Mouse (Mus musculus): ENCODE data around the gene Cnot11.

Cnot11 gene

DNA sequence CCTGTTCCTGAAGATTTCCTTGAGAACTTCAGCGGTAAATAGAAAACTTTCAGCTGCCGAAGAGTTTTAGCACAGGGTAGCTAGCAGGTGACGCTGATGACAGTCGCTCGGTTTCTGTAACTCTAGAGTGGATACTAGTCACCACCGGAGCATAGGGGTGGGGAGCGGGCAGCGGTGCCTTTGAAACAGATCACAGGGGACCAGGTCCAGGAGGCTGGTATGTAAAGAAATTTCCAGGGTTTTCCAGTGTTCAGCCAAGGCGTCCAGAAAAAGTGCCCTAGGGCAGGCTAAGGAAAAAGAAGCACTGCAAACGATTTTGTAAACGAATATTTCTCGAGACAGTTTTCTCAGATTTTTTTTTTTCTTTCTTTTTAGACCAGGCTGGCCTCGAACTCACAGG is at the start of gene Cnot11:
Gene Cnot11 (plus strand): TSS at position 162 of the 400 bp plus-strand sequence.
- in situ Hi-C loops (cut with MboI; ENCODE audit: unreplicated experiment in 2 of 2) = loop anchor here (5.0 to 10.0 kb wide), 3 partner anchors 42 to 450 kb away; partner anchors contain the start of gene Rnf149 (in 1 of the 2)

DNA sequence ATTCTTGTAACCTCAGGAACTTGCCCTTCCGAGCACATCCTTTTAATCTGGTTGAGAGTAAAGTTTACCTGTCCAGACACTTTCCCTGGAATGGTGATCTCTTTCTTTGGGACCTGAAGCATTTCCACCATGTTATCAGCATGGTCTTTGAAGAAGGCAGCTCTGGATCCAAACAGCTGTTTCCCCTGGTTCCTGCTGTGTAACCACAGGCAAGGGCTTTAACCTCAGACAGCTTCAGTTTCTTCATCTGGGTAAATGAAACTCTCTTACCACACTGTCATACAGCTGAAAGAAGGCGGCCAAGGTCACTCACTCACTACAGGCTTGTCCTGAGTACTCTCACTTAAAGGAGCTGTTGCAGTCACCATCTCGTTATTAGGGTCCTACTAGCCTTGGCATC is 47.4 kb upstream of the Cnot11 start:
- in situ Hi-C loops (cut with MboI; ENCODE audit: unreplicated experiment in 2 of 2) = no loop called here

DNA sequence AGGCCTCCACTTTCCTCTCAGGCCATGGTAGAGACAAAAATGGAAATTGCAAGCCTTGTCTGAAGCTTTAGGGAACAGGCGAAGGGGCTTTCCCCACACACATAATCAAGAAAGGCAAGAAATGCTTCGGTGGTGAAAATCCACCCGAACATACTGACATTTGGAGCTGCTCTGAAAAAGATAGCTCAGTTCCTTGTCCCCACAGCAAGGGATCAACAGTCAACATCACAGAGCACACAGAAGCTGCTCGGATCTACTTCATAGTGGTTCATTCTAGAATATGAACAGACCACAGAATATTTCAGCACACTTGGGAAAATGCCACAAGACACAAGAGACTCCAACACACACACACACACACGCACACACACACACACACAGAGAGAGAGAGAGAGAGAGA is 41.6 kb upstream of the Cnot11 start:
- in situ Hi-C loops (cut with MboI; ENCODE audit: unreplicated experiment in 2 of 2) = no loop called here

DNA sequence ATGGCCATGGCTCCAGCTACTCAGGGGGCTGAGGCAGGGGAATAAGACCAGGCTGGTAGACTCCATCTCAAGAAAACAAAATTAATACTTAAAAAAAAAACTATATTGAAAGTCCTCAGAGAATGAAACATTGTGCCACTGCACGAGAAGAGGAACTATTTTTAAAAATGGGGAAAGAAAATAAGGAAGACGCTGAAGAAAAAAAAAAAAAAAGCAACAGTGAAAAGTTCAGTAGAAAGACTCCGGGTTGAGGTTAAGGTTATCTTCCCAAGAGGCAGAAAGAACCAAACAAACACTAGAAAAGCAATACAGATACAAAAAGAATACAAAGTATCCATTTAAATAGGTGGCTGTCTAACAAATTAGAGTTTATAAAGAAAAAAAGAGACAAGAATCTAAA is 41.1 kb upstream of the Cnot11 start:
- in situ Hi-C loops (cut with MboI; ENCODE audit: unreplicated experiment in 2 of 2) = no loop called here

DNA sequence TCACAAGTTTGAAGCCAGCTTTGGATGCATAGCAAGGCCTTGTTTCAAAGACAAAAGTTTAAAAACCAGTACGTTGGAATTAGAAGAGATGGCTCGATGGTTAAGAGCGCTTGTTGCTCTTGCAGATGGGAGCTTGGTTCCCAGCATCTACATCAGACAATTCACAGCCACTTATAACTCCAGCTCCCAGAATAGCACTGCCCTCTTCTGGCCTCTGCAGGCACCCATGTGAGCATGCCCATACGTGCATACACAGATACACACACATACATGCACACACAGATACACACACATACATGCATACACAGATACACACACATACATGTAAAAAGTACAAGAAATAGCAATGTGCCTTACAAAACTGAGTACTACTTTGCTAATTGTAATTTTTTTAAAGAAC is 37.8 kb upstream of the Cnot11 start:
- in situ Hi-C loops (cut with MboI; ENCODE audit: unreplicated experiment in 2 of 2) = no loop called here

DNA sequence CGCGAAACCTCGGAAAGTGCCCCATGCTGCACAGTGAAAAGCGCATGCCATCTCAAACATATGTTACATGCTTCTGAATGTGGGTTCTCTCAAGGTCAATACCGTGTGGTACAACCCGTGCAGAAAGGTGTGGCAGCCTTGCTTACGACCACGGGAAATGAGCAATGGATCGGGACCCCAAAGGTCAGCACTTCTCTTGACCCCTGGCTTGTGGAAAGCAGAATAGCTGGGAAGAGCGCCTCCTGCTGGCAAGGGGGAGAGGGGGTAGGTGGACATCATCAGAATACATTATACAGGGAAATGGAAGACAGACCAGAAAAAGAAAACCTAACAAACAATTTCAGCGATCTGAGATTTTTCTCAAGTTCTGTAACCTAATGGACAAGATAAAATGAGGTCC is 37.0 kb upstream of the Cnot11 start:
- in situ Hi-C loops (cut with MboI; ENCODE audit: unreplicated experiment in 2 of 2) = no loop called here

DNA sequence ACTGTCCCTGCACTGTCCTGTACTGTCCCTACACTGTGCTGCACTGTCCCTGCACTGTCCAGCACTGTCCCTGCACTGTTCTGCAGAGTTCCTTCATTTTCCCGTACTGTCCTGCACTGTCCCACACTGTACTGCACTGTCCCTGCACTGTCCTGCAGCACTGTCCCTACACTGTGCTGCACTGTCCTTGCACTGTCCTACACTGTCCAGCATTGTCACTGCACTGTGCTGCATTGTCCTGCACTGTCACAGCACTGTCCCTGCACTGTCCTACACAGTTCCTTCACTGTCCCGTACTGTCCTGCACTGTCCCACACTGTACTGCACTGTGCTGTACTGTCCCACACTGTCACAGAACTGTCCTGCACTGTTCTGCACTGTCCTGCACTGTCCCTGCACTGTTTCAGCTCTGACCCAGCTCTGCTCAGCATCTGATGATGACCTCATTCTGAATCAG is 35.3 kb upstream of the Cnot11 start:
- in situ Hi-C loops (cut with MboI; ENCODE audit: unreplicated experiment in 2 of 2) = no loop called here

DNA sequence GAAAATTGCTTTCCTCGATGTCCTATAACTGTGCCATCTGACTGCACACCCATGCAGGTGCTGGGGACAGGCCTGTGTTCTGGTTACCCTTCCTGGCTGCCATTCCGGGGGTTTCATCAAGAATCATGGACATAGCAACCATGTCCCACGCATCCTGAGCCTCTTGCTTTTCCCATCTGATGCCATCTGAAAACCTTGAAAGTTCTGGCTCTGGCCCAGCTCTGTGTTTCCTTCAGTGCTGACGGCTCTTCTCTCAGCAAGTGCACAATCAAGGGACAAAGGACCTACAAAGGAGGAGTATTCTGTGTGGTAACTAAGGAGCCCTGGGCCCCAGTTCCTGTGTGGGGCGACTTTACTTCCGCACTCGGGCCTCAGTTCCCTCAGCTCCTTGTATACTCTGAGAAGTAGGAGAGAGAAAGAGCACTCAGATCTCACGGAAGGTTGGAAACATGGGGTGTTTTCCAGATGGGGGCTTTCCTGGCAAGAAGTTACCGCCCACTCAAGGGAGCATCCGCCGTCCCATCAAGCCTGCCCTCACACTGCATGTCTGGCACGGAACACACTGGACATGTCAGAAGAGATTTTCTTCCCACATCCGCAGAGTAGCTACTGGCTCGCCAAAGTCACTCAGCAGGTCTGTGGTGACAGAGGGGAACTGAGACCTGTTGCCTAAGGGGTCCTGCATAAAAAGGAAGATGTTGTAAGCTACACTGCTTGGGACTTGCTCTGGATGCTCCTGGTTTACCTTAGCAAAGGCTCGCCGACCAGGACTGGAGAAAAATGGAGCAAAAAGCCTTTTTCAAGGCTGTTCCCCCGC is 31.8 kb upstream of the Cnot11 start:
- in situ Hi-C loops (cut with MboI; ENCODE audit: unreplicated experiment in 2 of 2) = loop anchor here (5.0 kb wide), 1 partner anchor 111 kb away; no protein-coding TSS in a partner anchor

DNA sequence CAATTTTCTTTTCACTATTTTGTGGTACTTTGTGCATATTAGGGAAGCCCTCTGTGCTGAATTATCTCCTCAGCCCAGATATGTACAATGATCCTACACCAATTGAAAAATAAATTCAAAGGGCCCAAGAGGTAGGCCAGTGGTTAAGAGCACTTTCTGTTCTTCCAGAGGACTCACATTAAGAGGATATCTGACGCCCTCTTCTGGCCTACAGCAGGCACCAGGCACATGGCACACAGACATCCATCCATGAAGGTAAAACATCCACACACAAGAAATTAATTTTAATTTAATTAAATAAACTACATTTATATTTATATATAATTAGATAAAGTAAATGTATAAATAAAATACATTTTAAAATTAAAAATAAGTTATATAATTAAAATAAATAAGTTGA is 30.5 kb upstream of the Cnot11 start:
- in situ Hi-C loops (cut with MboI; ENCODE audit: unreplicated experiment in 2 of 2) = loop anchor here (5.0 kb wide), 1 partner anchor 112 kb away; no protein-coding TSS in a partner anchor

DNA sequence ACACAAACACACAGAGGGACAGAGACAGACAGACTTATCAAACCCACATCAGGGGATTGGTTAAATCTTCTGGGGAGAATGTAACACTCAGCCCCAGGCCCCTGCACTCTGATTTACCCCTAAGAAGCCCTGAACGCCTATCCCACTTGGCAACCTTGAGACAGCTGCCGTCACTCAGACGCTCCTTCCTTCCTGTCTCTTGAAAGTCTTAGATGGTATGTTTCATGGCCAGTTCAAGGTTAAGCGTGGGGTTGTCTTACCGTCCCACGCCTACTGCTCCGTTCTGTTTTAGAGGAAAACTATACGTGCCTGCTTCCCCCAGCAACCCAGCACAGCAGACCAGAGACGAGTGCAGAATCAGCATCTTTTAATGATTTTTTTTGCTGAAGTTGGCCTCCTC is 29.2 kb upstream of the Cnot11 start:
- in situ Hi-C loops (cut with MboI; ENCODE audit: unreplicated experiment in 2 of 2) = no loop called here

DNA sequence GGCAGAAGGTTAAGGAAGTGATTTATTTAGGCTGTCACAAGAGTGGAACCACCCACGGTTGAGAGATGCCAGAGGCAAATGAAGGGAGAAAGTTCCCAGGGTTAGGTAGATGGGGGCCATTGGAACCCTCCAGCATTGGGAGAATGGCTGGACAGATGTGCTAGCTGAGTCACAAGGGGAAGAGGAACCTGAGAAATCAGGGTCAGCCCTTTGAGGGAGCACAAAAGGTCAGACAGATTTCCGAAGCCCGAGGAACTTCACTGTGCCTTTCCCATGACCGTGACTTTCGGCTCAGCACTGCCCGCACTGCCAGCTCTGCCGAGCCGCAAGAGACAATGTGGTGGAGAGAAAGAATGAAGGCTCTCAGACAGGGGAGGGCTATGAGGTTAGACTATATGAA is 23.0 kb upstream of the Cnot11 start:
- in situ Hi-C loops (cut with MboI; ENCODE audit: unreplicated experiment in 2 of 2) = no loop called here

DNA sequence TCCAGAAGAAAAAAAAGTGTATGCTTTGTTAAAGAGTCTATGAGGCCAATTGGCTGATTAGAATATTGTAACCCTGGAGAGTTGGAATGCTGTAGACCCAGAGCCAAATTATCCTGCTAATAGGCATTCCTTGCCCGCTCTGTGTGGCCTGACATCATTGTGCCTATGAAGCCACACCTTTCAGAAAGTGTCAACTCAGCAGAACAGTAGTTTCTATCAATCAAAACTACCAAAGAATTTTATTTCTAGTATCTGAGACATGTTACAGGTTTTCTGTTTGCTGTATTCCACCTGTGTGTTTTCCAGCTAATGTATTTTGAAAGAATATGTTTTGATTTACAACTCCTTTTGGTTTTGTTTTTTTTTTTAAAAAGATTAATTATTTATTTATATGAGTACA is 22.6 kb upstream of the Cnot11 start:
- in situ Hi-C loops (cut with MboI; ENCODE audit: unreplicated experiment in 2 of 2) = no loop called here

DNA sequence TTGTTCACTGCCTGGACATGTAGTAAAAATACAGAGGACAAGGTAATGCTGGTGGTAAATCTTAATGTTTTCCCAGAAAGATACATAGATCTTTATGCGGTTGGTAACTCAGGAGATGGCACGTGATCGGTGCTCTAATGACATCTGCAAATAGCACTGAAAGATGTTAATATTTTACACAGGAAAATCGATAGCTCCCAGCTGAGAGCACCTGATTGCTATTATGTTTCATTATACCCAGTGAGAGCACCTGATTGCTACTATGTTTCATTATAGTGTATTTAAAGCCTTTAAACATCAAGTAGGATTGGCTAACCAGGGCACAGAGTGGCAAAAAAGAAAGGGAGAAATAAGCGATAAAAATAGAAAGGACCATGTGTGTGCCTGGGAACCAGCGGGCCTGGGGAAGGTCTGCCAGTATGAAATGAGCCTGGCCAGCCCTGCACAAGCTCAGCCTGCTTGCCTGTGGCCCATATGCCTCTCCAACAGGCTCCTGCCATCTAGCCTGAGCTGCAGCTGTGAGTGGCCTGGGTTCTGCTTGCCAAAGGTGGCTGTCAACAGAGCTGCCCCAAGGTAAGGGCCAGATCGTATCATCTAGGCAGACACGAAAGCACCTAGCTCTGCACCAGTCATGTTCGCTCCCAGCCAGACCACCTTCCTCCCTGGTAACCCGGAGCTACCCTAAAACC is 19.3 kb upstream of the Cnot11 start:
- in situ Hi-C loops (cut with MboI; ENCODE audit: unreplicated experiment in 2 of 2) = no loop called here

DNA sequence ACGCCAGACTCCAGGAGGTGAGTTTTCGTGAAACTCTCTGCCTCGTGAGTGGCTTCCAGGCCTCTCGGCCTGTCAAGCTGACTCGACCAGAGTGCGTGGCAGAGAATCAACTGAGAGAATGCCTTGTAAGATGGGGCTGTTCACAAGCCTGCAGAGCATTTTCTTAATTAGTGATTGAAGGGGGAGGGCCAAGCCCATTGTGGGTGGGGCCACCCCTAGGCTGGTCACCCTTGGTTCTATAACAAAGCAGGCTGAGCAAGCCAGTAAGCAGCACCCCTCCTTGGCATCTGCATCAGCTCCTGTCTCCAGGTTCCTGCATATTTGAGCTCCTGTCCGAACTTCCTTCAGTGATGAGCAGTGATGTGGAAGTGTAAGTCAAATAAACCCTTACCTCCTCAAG is 13.5 kb upstream of the Cnot11 start:
- in situ Hi-C loops (cut with MboI; ENCODE audit: unreplicated experiment in 2 of 2) = loop anchor here (5.0 to 10.0 kb wide), 3 partner anchors 519 to 1023 kb away; no protein-coding TSS in a partner anchor

DNA sequence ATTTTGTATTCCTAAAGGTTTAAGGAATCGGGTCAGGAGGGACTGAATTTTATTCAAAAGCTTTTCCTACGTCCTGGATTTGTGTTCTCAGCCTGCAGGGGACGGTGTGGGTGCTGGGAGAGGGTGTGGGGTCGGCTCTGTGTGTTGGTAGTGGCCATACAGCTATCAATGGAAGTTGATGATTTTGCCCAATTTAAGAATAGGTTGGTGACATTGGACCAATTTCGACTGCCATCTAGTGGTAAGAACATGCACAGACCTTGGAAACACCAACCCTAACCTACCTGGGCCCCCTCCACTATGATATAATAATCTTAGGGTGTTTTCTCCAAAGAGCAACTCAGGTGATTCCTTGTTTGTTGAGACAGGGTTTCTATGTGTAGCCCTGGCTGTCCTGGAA is 12.3 kb upstream of the Cnot11 start:
- in situ Hi-C loops (cut with MboI; ENCODE audit: unreplicated experiment in 2 of 2) = loop anchor here (5.0 to 10.0 kb wide), 3 partner anchors 520 to 1022 kb away; no protein-coding TSS in a partner anchor

DNA sequence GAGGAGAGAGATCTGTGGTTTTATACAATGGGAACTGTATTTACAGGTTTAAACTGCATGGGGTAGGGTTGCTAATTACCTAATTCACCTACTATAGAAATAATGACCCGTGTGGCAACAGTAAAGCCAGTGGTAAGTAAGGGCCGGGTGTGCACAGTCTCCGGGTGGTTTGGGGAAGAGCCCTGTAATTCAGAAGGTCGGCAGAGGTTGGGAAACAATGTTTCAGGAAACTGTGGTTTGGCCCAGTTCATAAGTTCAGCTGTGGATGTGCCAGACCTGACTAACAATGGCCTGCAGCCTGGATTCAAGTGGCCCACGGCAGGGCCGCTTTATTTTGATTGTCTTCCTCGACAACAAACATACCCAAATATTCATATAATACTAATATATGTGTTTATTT is 9.0 kb upstream of the Cnot11 start:
- in situ Hi-C loops (cut with MboI; ENCODE audit: unreplicated experiment in 2 of 2) = loop anchor here (5.0 to 10.0 kb wide), 6 partner anchors 152 to 1019 kb away; no protein-coding TSS in a partner anchor

DNA sequence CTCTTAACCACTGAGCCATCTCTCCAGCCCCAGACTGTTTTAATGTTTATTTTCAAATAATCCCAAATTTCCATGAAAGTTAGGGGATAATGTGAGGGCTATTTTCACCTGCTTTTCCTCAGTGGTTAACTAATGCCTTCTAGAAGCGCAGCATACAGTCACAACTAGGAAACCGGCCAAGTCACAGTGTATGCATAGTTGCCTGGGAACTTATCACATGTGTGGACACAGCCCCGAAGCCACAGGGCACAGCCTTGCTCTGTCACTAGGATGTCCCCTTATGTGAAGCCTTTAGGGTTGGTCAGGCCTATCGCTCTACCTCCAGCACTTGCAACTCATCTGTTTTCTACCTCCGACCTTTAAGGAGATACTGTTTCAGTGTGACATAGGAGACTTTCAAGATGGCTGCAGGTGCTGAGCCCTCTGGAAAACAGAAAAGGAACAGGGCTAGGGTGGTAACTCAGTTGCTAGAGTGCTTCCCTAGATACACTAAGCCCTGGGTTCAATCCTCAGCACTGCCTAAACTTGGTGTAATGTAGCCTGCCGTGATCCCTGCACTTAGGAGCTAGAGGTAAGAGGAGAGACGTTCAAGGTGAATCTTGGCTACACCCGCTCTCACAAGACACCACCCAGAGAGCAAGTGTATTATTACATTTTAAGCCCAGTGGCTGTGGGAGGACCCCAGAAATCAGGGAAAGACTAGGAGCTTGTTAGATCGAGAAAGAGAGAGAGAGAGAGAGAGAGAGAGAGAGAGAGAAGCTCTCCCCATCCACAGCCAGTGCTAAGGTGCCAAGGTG is 8.2 kb upstream of the Cnot11 start:
- in situ Hi-C loops (cut with MboI; ENCODE audit: unreplicated experiment in 2 of 2) = loop anchor here (5.0 to 10.0 kb wide), 6 partner anchors 151 to 1018 kb away; no protein-coding TSS in a partner anchor

DNA sequence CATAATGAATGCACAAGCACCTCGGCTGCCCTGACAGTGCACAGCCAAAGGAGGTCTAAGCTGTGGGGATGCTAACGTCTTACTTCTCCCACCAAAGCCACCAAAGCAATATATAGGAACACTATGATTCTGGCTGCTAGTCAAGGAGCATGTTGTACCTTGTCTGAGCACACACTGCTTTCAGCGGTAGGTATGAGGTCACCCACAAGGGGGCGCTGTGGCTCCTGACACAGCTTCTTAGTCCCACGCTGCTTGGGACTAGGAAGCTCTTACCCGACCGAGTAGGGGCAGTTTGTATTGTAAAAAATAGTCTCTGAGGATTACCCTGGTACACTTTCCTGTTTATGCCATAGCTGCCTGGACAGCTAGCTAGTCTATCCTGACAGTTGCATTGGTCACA is 7.4 kb upstream of the Cnot11 start:
- in situ Hi-C loops (cut with MboI; ENCODE audit: unreplicated experiment in 2 of 2) = loop anchor here (5.0 to 10.0 kb wide), 6 partner anchors 150 to 1017 kb away; no protein-coding TSS in a partner anchor

DNA sequence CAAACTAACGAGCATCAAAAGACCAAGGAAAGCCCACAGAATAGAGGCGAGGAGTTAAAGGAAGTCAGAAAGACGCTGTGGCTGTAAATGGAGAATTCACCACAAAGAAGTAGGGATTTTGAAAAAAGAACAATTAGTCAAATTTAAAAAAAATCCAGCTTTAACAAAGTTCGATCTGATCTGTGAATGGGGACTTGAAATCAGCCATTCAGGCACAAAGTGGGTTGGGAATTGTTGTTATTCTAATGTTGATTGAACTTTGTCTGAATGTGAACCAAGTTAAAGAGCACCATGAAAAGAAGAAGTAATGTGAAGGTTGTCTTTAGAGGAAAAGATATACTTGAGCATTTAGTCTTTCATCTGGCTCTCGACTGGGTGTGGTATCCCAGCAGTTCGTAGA is 6.5 kb upstream of the Cnot11 start:
- in situ Hi-C loops (cut with MboI; ENCODE audit: unreplicated experiment in 2 of 2) = loop anchor here (5.0 to 10.0 kb wide), 6 partner anchors 149 to 1016 kb away; no protein-coding TSS in a partner anchor

DNA sequence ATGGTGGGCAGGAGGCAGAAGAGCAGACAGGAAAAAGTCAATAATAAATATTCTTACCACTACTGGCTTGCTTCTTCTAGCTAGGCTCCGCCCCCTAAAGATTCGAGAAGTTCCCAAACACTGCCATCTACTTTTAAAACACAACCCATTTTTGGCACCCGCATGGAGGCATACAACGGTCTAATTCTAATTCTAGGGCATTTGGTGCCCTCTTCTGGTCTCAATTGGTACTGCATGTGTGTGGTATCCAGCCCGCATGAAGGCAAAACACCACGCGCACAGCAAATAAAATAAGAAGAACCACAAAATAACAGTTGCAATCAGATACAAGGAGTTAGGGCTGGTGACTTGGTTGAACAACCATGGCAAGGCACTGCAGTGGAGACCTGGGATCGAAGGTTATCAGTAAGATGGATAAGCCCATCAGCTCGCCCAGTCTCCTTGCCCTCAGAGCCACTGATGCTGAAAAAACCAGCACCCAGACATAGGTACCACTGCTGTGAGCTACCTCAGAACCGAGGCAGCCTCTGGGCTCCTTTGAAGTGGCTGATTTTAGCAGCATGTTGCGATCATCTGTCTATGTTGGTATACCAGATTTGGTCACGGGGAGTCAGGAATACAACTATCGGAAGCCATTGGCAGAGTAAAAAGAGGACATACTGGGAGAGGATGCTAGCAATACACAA is 4.4 kb upstream of the Cnot11 start:
- in situ Hi-C loops (cut with MboI; ENCODE audit: unreplicated experiment in 2 of 2) = loop anchor here (10.0 kb wide), 2 partner anchors 394 to 454 kb away; no protein-coding TSS in a partner anchor
